Mouse (Mus musculus): ENCODE data around the gene Ppt1. TPM values are rescaled to one million over a fixed set of nuclear protein-coding genes. Genes with fewer than 3 reads are reported as not detected.

Ppt1 gene
- 5.5 and 12.4 TPM in 2 replicates for polyA plus RNA-seq (2012)

DNA sequence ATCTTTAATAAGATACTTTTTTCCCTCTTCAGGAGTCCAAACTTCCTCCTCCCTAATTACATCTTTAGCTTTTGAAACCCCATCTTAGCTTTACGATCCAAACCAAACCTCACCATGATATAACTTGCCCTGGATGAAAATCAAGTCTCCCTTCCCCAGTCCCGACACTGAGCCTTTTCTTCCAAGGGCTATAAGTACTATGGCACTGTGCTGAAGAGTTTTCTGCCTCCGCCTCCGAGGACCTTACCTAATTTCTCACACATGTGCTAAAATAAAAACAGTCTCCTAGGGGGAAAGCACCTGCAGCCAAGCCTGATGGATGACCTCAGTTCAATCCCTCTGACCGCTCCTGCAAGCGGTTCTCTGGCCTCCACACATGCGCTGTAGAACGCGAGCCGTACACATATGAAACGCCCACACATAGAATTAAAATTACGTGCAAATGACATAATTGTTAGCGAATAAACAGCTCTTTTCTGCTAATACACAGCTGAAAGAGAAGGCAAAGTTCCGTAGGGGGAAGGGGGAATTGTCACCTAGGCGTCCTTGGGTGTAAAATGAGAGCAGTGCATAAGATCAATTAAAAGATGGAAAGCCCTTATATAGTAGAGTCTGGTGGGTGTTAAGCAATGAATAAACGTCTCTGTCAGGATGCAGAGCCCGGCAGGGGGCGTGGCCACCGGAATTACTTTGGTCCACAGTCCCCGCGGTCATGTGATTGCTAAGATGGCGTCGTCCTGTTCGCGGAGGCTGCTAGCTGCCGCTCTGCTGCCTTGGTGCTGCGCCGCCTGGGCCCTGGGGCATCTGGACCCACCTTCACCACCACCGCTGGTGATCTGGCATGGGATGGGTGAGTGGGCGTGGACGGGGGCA lies at the start of gene Ppt1:
Gene Ppt1, plus strand, starts transcription at position 713 of the 873 bp plus-strand sequence.
- TF ChIP-seq GATA1 (IDR thresholded peaks at IDR 0.05; ENCODE audit: low read length), result no peak

DNA sequence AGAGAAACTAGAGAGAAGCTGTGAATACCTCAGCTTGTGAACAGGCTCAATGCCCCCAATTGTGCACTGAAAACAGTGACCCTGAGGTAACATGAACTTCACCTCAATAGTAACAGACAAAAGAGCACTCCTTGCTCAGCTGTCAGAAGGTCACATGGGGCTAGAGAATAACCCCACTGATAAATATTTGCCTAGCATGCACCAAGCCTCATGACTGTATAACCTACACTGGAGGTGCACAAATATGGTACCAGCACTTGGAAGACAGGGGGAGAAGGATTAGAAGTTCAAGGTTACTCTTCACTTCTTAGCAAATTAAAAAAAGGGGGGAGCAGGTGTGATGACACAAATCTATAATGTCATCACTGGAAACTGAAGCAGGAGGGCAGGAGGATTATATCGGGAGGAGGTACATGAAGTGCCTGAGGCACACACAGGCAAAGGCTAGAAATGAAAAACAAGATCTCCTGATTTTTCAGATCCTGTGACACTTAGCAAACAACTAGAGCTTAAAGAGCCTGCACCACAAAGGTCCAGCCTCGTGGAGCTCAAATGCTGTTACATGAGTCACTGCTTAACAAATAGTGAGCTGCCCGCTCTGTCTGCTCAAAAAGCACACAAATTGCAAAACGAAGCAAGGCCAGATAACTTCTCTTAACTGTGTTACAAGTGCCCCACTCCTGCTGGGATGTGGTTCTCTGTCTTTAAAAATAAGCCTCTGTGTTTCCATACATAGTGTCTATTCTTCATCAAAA lies 46.5 kb upstream of the Ppt1 start:
- no peak for TF ChIP-seq GATA1 (IDR thresholded peaks at IDR 0.05; ENCODE audit: low read length)

DNA sequence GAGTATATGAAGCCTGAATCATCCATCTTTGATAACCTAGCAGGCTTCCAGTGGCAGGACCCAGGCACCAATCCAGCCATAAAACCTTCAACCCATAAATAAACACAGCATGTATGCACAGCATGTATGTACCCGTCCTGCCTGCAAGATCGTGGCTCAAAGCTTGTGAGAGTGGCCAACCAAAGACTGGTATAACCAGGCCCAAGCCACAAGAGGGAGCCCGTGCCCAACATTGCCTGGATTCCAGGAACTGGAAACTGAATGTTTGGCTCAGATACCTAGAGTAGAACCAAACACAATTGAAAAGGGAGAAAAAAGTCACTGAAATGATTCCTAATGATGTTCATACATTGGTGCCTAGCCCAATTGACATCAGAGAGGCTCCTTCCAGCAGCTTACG lies 27.9 kb upstream of the Ppt1 start:
- no peak for TF ChIP-seq GATA1 (IDR thresholded peaks at IDR 0.05; ENCODE audit: low read length)

DNA sequence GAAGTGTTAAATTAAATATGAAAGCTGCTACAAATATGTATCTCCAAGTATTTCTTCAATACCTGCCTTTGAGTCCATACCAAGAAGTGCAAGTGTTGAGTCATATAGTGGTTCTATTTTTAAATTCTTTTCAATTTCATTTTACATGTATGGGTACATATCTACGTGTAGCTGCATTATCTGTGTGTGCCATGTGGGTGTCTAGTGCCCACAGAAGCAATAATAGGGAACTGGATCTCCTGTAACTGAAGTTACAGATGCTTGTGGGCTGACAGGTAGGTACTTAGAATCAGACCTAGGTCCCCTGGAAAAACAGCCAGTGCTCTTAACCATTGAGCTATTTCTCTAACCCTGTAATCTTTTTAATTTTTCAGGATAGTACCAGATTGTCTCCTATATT lies 24.9 kb upstream of the Ppt1 start:
- no peak for TF ChIP-seq GATA1 (IDR thresholded peaks at IDR 0.05; ENCODE audit: low read length)

- no peak for TF ChIP-seq GATA1 (IDR thresholded peaks at IDR 0.05; ENCODE audit: low read length)
Measured at GRCm38 (mm10) chr4:122811824-122812223, 24.2 kb upstream of the Ppt1 start.

- TF ChIP-seq GATA1 (IDR thresholded peaks at IDR 0.05; ENCODE audit: low read length), result no peak
Measured at GRCm38 (mm10) chr4:122816202-122816601, 19.8 kb upstream of the Ppt1 start.

DNA sequence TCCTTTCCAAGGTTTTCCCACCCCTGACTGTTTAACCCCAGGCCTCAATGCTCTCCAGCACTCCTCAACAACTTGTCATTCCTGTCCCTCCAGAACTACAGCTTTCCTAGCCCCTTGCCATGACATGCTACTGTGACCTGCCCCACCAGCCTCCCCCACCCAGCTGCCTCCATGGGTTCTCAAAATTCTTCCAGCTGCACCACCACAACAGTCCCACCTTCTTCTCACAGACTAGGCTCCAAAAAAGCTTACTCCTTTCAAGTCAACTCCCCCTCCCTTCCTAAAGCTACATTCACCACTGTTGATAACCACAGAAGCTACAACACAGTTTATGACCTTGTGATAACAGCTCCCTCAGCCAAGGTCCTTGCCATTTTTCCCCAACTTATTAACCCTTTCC lies 8.4 kb upstream of the Ppt1 start:
- TF ChIP-seq GATA1 (IDR thresholded peaks at IDR 0.05; ENCODE audit: low read length), result no peak

GRCm38 (mm10) chr4:122829339-122829738 lies 6.7 kb upstream of the Ppt1 start:
- no peak for TF ChIP-seq GATA1 (IDR thresholded peaks at IDR 0.05; ENCODE audit: low read length)

DNA sequence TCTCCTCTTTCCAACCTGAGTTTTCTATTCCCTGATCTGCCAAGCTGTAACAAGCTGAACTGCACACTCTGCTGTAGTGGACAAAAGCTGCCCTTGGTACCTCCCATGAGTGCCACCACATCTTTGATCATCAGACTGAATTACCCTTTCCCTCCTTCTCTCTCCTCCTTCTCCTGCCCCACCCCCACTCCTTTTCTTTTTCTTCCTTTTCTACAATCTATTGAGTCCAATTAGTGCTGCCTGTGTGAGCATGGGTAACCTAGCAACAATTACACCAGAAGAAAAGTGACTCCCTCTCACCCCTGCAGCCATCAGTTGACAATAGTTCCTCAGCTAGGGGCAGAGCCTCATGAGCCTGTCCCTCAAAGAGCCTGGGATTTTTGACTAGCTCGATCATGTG lies 4.2 kb upstream of the Ppt1 start:
- TF ChIP-seq GATA1 (IDR thresholded peaks at IDR 0.05; ENCODE audit: low read length), result no peak

DNA sequence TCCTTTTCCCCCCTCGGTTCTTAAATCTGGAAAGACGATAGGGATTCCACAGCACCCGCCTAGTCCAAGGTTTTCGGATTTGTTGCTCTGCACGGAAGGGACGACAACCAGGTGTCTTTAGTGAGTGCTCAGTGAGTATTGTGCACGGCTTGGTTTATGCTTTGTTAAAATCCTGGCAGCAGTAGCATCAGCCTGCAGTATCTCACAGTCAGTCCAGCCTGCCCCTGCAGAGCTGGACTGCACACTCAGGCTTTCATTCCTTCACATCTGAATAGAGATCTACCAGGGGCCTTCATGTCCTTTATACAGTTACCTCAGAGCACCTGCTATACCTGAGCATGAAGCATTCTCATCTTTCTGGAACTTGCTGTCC lies 347 bp downstream of the Ppt1 start:
- TF ChIP-seq GATA1 (IDR thresholded peaks at IDR 0.05; ENCODE audit: low read length), result no peak

DNA sequence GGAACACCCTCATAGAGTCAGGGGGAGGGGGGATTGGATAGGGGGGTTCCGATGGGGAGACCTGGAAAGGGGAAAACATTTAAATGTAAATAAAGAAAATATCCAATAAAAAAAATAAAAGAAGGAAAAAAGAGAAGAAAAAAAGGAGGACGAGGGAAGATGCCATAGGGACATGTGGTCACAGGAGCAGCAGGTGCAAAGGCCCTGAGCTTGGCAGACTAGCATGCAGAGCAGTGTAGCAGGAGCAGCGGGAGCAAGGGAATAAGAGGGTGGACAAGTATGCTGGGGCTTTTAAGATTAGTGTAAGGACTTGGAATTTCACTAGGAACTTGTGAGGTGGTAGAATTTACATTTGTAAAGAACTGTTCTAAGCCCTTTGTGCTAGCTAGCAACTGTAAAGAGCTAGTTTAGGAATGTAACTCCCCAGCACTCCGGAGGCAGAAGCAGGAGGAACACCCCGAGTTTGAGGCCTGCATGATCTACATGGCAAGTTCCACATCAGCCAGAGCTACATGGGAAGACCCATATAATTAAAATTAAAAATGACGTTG lies 1.2 kb downstream of the Ppt1 start:
- no peak for TF ChIP-seq GATA1 (IDR thresholded peaks at IDR 0.05; ENCODE audit: low read length)

DNA sequence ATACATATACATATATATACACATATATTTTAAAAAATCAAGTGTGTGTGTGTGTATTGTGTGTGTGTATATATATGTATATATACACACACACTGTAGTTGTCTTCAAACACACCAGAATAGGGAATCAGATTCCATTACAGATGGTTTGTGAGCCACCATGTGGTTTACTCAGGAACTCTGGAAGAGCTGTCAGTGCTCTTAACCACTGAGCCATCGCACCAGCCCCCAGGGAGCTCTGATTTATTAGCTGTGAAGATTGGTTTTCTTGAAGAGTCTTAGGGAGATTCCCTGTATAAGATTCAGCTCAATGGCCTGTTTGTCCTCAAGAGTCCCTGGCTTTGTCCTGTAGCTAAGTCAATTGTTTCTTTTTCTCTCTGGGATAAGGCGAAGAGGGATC lies 2.0 kb downstream of the Ppt1 start:
- TF ChIP-seq GATA1 (IDR thresholded peaks at IDR 0.05; ENCODE audit: low read length), result no peak

- TF ChIP-seq GATA1 (IDR thresholded peaks at IDR 0.05; ENCODE audit: low read length), result no peak
Measured at GRCm38 (mm10) chr4:122838416-122838815, 2.4 kb downstream of the Ppt1 start.

DNA sequence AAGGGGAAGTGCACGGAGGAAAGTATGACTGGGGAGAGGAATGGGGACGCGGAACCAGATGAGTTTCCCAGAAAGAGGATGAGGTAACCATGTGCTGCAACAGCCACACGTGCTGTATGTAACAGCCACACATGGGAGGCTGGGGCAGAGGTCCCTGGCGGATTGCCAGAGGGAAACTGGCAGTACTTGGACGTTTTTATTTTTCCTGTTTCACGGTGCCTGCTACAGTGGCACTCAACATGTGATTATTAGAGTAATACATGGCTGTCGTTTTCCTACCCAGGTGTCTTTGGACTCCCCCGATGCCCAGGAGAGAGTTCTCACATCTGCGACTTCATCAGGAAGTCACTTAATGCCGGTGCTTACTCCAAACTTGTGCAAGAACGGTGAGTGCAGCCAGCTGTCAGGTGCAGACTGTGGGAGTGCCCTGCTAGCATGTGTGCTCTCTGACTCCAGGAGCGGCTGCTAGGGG lies 12.1 kb downstream of the Ppt1 start:
- no peak for TF ChIP-seq GATA1 (IDR thresholded peaks at IDR 0.05; ENCODE audit: low read length)

DNA sequence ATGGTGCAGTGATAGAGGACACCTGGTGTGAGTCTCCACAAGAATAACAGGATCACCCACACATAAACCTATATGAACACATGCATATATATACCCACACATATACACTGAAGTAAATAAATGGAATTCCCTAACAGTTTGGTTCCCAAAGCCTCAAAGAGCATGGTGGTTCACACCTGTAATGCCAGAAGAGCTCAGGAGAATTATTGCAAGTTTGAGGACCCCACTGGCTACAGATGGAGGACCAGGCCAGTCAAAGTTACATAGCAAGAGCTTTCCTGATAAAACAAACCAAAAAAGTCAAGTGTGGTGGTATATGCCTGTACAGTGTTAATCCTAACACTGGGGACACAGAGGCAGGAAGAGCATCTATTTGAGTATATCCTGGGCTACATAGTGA lies 15.5 kb downstream of the Ppt1 start:
- TF ChIP-seq GATA1 (IDR thresholded peaks at IDR 0.05; ENCODE audit: low read length), result no peak

DNA sequence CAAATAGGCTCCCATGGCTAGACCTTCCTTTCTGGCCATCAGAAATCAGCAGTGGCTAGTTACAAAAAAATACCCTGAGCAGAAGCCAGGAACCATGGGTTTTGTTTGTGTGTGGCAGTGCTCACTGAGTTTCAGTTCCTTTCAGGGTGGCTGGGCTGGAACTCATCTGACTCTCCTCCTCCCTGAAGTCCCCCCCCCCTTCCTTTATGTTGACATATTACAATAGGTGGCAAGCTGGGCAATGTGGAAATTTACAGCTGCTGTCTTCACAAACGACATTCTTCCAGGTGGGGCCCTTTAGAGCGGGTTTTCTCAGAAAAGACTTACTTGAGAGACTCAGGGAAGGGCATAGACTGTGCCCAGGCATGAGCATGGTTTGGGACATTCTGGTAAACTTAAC lies 17.6 kb downstream of the Ppt1 start:
- TF ChIP-seq GATA1 (IDR thresholded peaks at IDR 0.05; ENCODE audit: low read length), result no peak
